Mouse (Mus musculus): ENCODE data around the gene Hlcs. TPM values are rescaled to one million over a fixed set of nuclear protein-coding genes. Genes with fewer than 3 reads are reported as not detected.

The Hlcs gene
- polyA plus RNA-seq, 1 experiment from 2014 or later: 2.8 TPM

DNA sequence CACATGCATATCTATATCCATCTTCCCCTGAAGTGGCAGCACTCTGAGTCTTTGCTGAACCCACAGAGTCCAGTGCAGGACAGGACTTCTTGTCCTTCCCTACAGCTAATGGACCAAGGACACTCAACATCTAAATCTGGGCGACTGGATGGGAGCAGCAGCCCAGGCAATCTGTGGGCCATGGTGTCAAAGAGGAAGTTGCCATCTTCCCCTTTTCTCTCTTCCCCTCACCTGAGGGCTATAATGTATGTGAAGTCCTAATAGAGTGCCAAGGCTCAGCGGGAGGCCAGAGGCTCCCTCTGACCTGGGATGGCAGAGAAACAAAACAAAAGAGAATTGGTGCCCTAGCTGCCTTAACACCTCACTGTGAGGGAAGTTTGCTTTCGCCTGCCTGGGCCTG lies 29.4 kb downstream of the Hlcs start:
- Histone ChIP-seq H3K27me3 (replicated peaks; ENCODE audit: control insufficient read depth, insufficient read depth, low read length) (no peaks in the 10 kb centered on the region), H3K9me3 (ENCODE audit: control insufficient read depth) (no peaks in the 10 kb centered on the region), H3K9ac (ENCODE audit: low read depth, low read length) (no peak overlapping the region), H3K4me1 (replicated peaks; ENCODE audit: control insufficient read depth, insufficient read depth, low read length) (no peaks in the 10 kb centered on the region), H3K4me3 (ENCODE audit: low read depth, low read length) (no peak overlapping the region), H3K4me2 (replicated peaks; ENCODE audit: low read depth) (no peak overlapping the region), H3K27ac (ENCODE audit: low read depth, low read length) (no peak overlapping the region), H3K36me3 (ENCODE audit: control insufficient read depth, insufficient read depth) (peaks cover 5% of the 10 kb centered on the region; the same call in 1 of the 2 replicates)
- ATAC-seq: no peak
- 95% methylated on average over 3 of the region's 3 CpGs for WGBS
- no peak for TF ChIP-seq CTCF (IDR thresholded peaks at IDR 0.05; ENCODE audit: low read depth)

DNA sequence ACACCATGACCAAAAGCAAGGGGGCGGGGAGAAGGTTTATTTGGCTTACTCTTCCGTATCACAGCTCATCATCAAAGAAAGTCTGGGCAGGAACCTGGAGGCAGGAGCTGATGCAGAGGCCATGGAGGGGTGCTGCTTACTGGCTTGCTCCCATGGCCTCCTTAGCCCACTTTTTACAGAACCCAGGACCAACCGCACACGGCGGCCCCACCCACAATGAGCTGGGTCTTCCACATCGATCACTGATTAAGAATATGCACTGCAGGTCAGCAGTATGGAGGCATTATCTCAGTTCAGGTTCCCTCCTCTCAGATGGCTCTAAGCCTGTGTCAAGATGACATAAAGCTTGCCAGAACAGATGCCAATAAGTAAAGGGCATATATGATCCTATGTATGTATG lies 42.5 kb downstream of the Hlcs start:
- Histone ChIP-seq H3K27me3 (replicated peaks; ENCODE audit: control insufficient read depth, insufficient read depth, low read length) (no peaks in the 10 kb centered on the region), H3K9ac (ENCODE audit: low read depth, low read length) (no peak overlapping the region)

DNA sequence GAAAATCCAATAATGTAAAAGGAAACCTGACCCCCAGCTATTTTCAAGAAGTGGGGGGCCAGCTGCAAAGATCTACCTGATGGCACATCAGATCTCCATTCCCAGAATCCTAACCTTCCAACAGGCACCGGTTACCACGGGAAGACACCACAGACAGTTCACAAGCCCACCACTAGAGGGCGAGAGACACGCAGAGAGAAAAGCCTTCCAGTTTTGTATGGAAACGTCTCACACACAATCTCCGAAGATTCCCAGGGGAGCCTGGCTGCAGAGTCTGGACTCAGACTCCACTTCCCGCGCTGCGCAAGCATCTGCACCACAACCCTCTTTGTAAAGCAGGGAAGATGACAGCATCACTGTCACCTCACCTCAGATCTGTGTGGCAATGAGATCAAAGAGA lies 43.7 kb downstream of the Hlcs start:
- peak; percentile 97 for TF ChIP-seq CTCF (IDR thresholded peaks at IDR 0.05; ENCODE audit: low read depth)
- no peaks in the 10 kb centered on the region for H3K9me3 ChIP-seq (ENCODE audit: control insufficient read depth)
- H3K27me3 ChIP-seq (replicated peaks; ENCODE audit: control insufficient read depth, insufficient read depth, low read length): no peaks in the 10 kb centered on the region
- H3K9ac ChIP-seq (ENCODE audit: low read depth, low read length): no peak overlapping the region
- no peak overlapping the region for H3K27ac ChIP-seq (ENCODE audit: low read depth, low read length)
- H3K4me3 ChIP-seq (ENCODE audit: low read depth, low read length): no peak overlapping the region
- peak overlapping the region; percentile 37 for H3K4me2 ChIP-seq (replicated peaks; ENCODE audit: low read depth)
- peaks cover 6% of the 10 kb centered on the region; the same call in 1 of the 2 replicates for H3K36me3 ChIP-seq (ENCODE audit: control insufficient read depth, insufficient read depth)
- WGBS: 2% methylated on average over 9 of the region's 9 CpGs
- peak; percentile 59; the same call in 1 of the 2 replicates for ATAC-seq
- H3K4me1 ChIP-seq (replicated peaks; ENCODE audit: control insufficient read depth, insufficient read depth, low read length): no peaks in the 10 kb centered on the region

More for the DNA sequence above, 42.5 kb downstream of the Hlcs start:
- Histone ChIP-seq H3K4me1 (replicated peaks; ENCODE audit: control insufficient read depth, insufficient read depth, low read length) (no peaks in the 10 kb centered on the region), H3K36me3 (ENCODE audit: control insufficient read depth, insufficient read depth) (peaks cover 6% of the 10 kb centered on the region; the same call in 1 of the 2 replicates), H3K4me3 (ENCODE audit: low read depth, low read length) (no peak overlapping the region), H3K4me2 (replicated peaks; ENCODE audit: low read depth) (no peak overlapping the region), H3K9me3 (ENCODE audit: control insufficient read depth) (no peaks in the 10 kb centered on the region), H3K27ac (ENCODE audit: low read depth, low read length) (no peak overlapping the region)
- no peak for TF ChIP-seq CTCF (IDR thresholded peaks at IDR 0.05; ENCODE audit: low read depth)
- ATAC-seq: no peak
- 79% methylated on average over 6 of the region's 6 CpGs for WGBS

DNA sequence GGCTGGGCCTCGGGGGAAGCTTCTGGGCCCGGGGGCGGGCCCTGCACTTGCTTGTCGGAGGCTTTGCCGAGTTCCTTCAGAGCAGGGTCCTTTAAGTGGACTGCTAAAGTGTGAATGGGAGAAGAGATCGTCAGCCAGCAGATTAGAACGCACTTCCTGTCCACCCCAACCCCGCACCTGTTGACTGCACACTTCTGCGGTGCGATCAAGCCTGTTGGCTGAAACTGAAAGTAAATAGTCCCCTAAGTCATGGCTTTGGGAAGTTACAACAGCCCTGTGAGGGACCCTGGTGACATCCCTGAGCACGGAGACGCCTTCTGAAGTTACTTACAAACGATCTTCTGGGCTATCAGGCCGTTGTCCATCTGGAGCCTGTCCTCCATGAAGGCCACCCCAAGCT lies 45.2 kb downstream of the Hlcs start:
- Histone ChIP-seq H3K27me3 (replicated peaks; ENCODE audit: control insufficient read depth, insufficient read depth, low read length) (no peaks in the 10 kb centered on the region), H3K4me2 (replicated peaks; ENCODE audit: low read depth) (no peak overlapping the region), H3K4me3 (ENCODE audit: low read depth, low read length) (no peak overlapping the region), H3K4me1 (replicated peaks; ENCODE audit: control insufficient read depth, insufficient read depth, low read length) (no peaks in the 10 kb centered on the region), H3K27ac (ENCODE audit: low read depth, low read length) (no peak overlapping the region), H3K9me3 (ENCODE audit: control insufficient read depth) (no peaks in the 10 kb centered on the region), H3K9ac (ENCODE audit: low read depth, low read length) (no peak overlapping the region), H3K36me3 (ENCODE audit: control insufficient read depth, insufficient read depth) (peaks cover 6% of the 10 kb centered on the region; the same call in 1 of the 2 replicates)
- no peak for ATAC-seq
- 85% methylated on average over 14 of the region's 14 CpGs for WGBS
- no peak for TF ChIP-seq CTCF (IDR thresholded peaks at IDR 0.05; ENCODE audit: low read depth)

DNA sequence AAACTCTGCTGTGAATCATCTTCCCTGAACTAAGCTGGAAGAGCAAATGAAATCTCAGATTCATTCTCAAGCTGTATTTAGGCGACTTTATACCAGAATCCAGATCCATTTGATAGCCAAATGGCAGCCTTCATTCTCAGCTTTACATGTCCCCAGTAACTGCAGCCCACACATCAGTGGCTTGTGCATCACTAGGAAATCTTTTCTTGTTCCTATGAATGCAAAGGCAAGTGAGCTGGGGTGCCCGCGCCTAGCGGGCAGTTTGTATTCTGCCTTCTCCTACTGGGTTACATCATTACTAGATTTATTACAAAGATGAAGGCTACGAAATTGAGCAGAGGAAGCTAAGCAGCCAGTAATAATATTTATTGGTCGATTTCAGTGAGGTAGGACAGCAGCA lies 48.8 kb downstream of the Hlcs start:
- H3K27ac ChIP-seq (ENCODE audit: low read depth, low read length): no peak overlapping the region
- peaks cover 6% of the 10 kb centered on the region; the same call in 1 of the 2 replicates for H3K36me3 ChIP-seq (ENCODE audit: control insufficient read depth, insufficient read depth)
- WGBS: 58% methylated on average over 6 of the region's 6 CpGs
- H3K9ac ChIP-seq (ENCODE audit: low read depth, low read length): no peak overlapping the region
- no peak for TF ChIP-seq CTCF (IDR thresholded peaks at IDR 0.05; ENCODE audit: low read depth)
- no peaks in the 10 kb centered on the region for H3K4me1 ChIP-seq (replicated peaks; ENCODE audit: control insufficient read depth, insufficient read depth, low read length)
- H3K4me2 ChIP-seq (replicated peaks; ENCODE audit: low read depth): no peak overlapping the region
- H3K4me3 ChIP-seq (ENCODE audit: low read depth, low read length): no peak overlapping the region
- H3K9me3 ChIP-seq (ENCODE audit: control insufficient read depth): no peaks in the 10 kb centered on the region
- no peak for ATAC-seq
- H3K27me3 ChIP-seq (replicated peaks; ENCODE audit: control insufficient read depth, insufficient read depth, low read length): no peaks in the 10 kb centered on the region

DNA sequence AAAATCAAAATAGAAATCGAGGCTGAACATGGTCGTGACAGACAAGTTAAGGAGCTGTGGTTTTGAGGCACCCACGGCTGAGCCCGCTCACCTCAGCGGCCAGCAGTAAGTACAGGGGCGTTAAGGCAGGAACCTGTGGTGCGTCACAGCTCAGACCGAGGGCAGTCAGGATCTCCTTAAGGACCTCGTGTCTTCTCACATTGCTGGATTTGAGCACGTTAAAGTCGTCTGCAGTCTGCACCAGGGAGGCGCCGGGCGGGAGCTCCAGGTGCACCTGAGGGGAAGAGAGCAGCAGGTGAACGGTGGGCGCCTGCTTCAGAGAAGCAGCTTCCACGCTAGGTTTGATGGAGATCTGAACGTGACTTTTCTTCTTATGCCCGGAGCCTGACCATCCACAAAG lies 50.9 kb downstream of the Hlcs start:
- no peaks in the 10 kb centered on the region for H3K27me3 ChIP-seq (replicated peaks; ENCODE audit: control insufficient read depth, insufficient read depth, low read length)
- H3K4me1 ChIP-seq (replicated peaks; ENCODE audit: control insufficient read depth, insufficient read depth, low read length): no peaks in the 10 kb centered on the region
- no peaks in the 10 kb centered on the region for H3K9me3 ChIP-seq (ENCODE audit: control insufficient read depth)
- H3K9ac ChIP-seq (ENCODE audit: low read depth, low read length): no peak overlapping the region
- no peak for TF ChIP-seq CTCF (IDR thresholded peaks at IDR 0.05; ENCODE audit: low read depth)
- H3K27ac ChIP-seq (ENCODE audit: low read depth, low read length): no peak overlapping the region
- ATAC-seq: no peak
- WGBS: 89% methylated on average over 19 of the region's 19 CpGs
- H3K36me3 ChIP-seq (ENCODE audit: control insufficient read depth, insufficient read depth): no peaks in the 10 kb centered on the region; the same call in 1 of the 2 replicates
- H3K4me2 ChIP-seq (replicated peaks; ENCODE audit: low read depth): no peak overlapping the region
- H3K4me3 ChIP-seq (ENCODE audit: low read depth, low read length): no peak overlapping the region

Data from intestine, postnatal 0 days (tissue).